Mouse (Mus musculus): ENCODE data around the gene Rab11fip4.
A peak's percentile ranks its signal among the peaks of the same experiment; 100 is the strongest.

The Rab11fip4 gene

GRCm38 (mm10) chr11:79614880-79615279 lies 23.9 kb downstream of the Rab11fip4 start:
- no peak for DNase-seq (ENCODE audit: low spot score in 2 of 2)

GRCm38 (mm10) chr11:79615871-79616270 lies 24.9 kb downstream of the Rab11fip4 start:
- no peak for DNase-seq (ENCODE audit: low spot score in 2 of 2)

- DNase-seq (ENCODE audit: low spot score in 2 of 2) = no peak
Measured at GRCm38 (mm10) chr11:79617991-79618390, 27.0 kb downstream of the Rab11fip4 start.

- no peak for DNase-seq (ENCODE audit: low spot score in 2 of 2)
Measured at GRCm38 (mm10) chr11:79623029-79623428, 32.0 kb downstream of the Rab11fip4 start.

- peak in 1 of 2 experiments; percentile 77 for DNase-seq (ENCODE audit: low spot score in 2 of 2)
Measured at GRCm38 (mm10) chr11:79624801-79625302, 33.8 kb downstream of the Rab11fip4 start.

- no peak for DNase-seq (ENCODE audit: low spot score in 2 of 2)
Measured at GRCm38 (mm10) chr11:79628716-79629115, 37.7 kb downstream of the Rab11fip4 start.

GRCm38 (mm10) chr11:79629752-79630374 lies 38.9 kb downstream of the Rab11fip4 start:
- no peak for DNase-seq (ENCODE audit: low spot score in 2 of 2)

- no peak for DNase-seq (ENCODE audit: low spot score in 2 of 2)
Measured at GRCm38 (mm10) chr11:79630521-79630920, 39.5 kb downstream of the Rab11fip4 start.

- DNase-seq (ENCODE audit: low spot score in 2 of 2) = no peak
Measured at GRCm38 (mm10) chr11:79633366-79633765, 42.4 kb downstream of the Rab11fip4 start.

- DNase-seq (ENCODE audit: low spot score in 2 of 2) = no peak
Measured at GRCm38 (mm10) chr11:79635661-79636449, 44.8 kb downstream of the Rab11fip4 start.

GRCm38 (mm10) chr11:79636481-79636880 lies 45.5 kb downstream of the Rab11fip4 start:
- no peak for DNase-seq (ENCODE audit: low spot score in 2 of 2)

GRCm38 (mm10) chr11:79638691-79639090 lies 47.7 kb downstream of the Rab11fip4 start:
- DNase-seq (ENCODE audit: low spot score in 2 of 2) = no peak

GRCm38 (mm10) chr11:79640940-79641733 lies 50.1 kb downstream of the Rab11fip4 start:
- no peak for DNase-seq (ENCODE audit: low spot score in 2 of 2)

- no peak for DNase-seq (ENCODE audit: low spot score in 2 of 2)
Measured at GRCm38 (mm10) chr11:79643730-79644129, 52.7 kb downstream of the Rab11fip4 start.

GRCm38 (mm10) chr11:79644717-79645191 lies 53.7 kb downstream of the Rab11fip4 start:
- no peak for DNase-seq (ENCODE audit: low spot score in 2 of 2)

- no peak for DNase-seq (ENCODE audit: low spot score in 2 of 2)
Measured at GRCm38 (mm10) chr11:79646026-79646425, 55.0 kb downstream of the Rab11fip4 start.

- DNase-seq (ENCODE audit: low spot score in 2 of 2) = no peak
Measured at GRCm38 (mm10) chr11:79646467-79647070, 55.6 kb downstream of the Rab11fip4 start.

- peak in 1 of 2 experiments; percentile 68 for DNase-seq (ENCODE audit: low spot score in 2 of 2)
Measured at GRCm38 (mm10) chr11:79647071-79647501, 56.1 kb downstream of the Rab11fip4 start.

- DNase-seq (ENCODE audit: low spot score in 2 of 2) = no peak
Measured at GRCm38 (mm10) chr11:79650359-79650835, 59.4 kb downstream of the Rab11fip4 start.

GRCm38 (mm10) chr11:79652257-79652656 lies 61.2 kb downstream of the Rab11fip4 start:
- no peak for DNase-seq (ENCODE audit: low spot score in 2 of 2)

GRCm38 (mm10) chr11:79652921-79653575 lies 62.0 kb downstream of the Rab11fip4 start:
- no peak for DNase-seq (ENCODE audit: low spot score in 2 of 2)

All from left cerebral cortex, adult 9 months (tissue).